Mouse (Mus musculus) ovary, postnatal 36 days (tissue): Measurements from ENCODE around the gene Atp7a.
A peak's percentile ranks its signal among the peaks of the same experiment; 100 is the strongest.

Source experiments
- DNase-seq: peaks from one replicate; pipeline ENCODE4 v3.0.0; 2022; ENCODE audit warnings: low spot score, mixed read lengths

Atp7a gene

GRCm38 (mm10) chrX:106080811-106081443 is 53.9 kb downstream of the Atp7a start:
- DNase-seq: no peak

GRCm38 (mm10) chrX:106082518-106082917 is 55.4 kb downstream of the Atp7a start:
- DNase-seq: no peak

- DNase-seq: no peak
Measured at GRCm38 (mm10) chrX:106085132-106085531, 58.1 kb downstream of the Atp7a start.

- DNase-seq: no peak
Measured at GRCm38 (mm10) chrX:106085564-106085963, 58.5 kb downstream of the Atp7a start.

- DNase-seq: peak; percentile 8
Measured at GRCm38 (mm10) chrX:106092939-106093338, 65.9 kb downstream of the Atp7a start.

- peak; percentile 36 for DNase-seq
Measured at GRCm38 (mm10) chrX:106105464-106105863, 78.4 kb downstream of the Atp7a start.

- no peak for DNase-seq
Measured at GRCm38 (mm10) chrX:106113881-106114280, 86.8 kb downstream of the Atp7a start.

GRCm38 (mm10) chrX:106114674-106115073 is 87.6 kb downstream of the Atp7a start:
- DNase-seq: no peak

- no peak for DNase-seq
Measured at GRCm38 (mm10) chrX:106122823-106123222, 95.7 kb downstream of the Atp7a start.

- DNase-seq: no peak
Measured at GRCm38 (mm10) chrX:106128283-106128682, 101.2 kb downstream of the Atp7a start.

- no peak for DNase-seq
Measured at GRCm38 (mm10) chrX:106129877-106130276, 102.8 kb downstream of the Atp7a start.

GRCm38 (mm10) chrX:106134916-106135315 is 107.8 kb downstream of the Atp7a start:
- DNase-seq: no peak

GRCm38 (mm10) chrX:106135484-106135883 is 108.4 kb downstream of the Atp7a start:
- no peak for DNase-seq

- no peak for DNase-seq
Measured at GRCm38 (mm10) chrX:106135916-106136575, 109.0 kb downstream of the Atp7a start.

GRCm38 (mm10) chrX:106139309-106140070 is 112.4 kb downstream of the Atp7a start:
- DNase-seq: no peak

- no peak for DNase-seq
Measured at GRCm38 (mm10) chrX:106142936-106143335, 115.9 kb downstream of the Atp7a start, which contains the start of gene Tlr13. Tlr13 (plus strand) TSS chrX:106143204.

GRCm38 (mm10) chrX:106148185-106148584 is 121.1 kb downstream of the Atp7a start:
- no peak for DNase-seq

- no peak for DNase-seq
Measured at GRCm38 (mm10) chrX:106149460-106149859, 122.4 kb downstream of the Atp7a start.

GRCm38 (mm10) chrX:106154180-106154586 is 127.1 kb downstream of the Atp7a start:
- DNase-seq: no peak

GRCm38 (mm10) chrX:106155892-106156291 is 128.8 kb downstream of the Atp7a start:
- DNase-seq: no peak

GRCm38 (mm10) chrX:106163995-106164394 is 136.9 kb downstream of the Atp7a start:
- no peak for DNase-seq

GRCm38 (mm10) chrX:106164555-106164954 is 137.5 kb downstream of the Atp7a start:
- DNase-seq: no peak

- DNase-seq: no peak
Measured at GRCm38 (mm10) chrX:106165089-106165488, 138.0 kb downstream of the Atp7a start.
